Mouse (Mus musculus) embryo, embryonic 9.5 days (tissue): ENCODE measurements around the gene Zfp429.
"Not testable (repeated sequence)": the region's sequence is repeated elsewhere in the genome, so short reads cannot be mapped to it uniquely, and the experiment has no call there.

Source experiments
- DNase-seq: peaks from one replicate; pipeline ENCODE4 v3.0.0-alpha.2; 2017; ENCODE audit errors: extremely low spot score

Gene Zfp429

GRCm38 (mm10) chr13:67399183-67399903 lies at the start of gene Zfp429:
Zfp429 (minus strand) TSS chr13:67399819.
- peak; percentile 74 for DNase-seq

GRCm38 (mm10) chr13:67437095-67437494 lies 37.5 kb upstream of the Zfp429 start:
- DNase-seq = not testable (repeated sequence)

GRCm38 (mm10) chr13:67428116-67428515 lies 28.5 kb upstream of the Zfp429 start:
- DNase-seq = no peak

GRCm38 (mm10) chr13:67425699-67426098 lies 26.1 kb upstream of the Zfp429 start:
- DNase-seq = not testable (repeated sequence)

GRCm38 (mm10) chr13:67422532-67422931 lies 22.9 kb upstream of the Zfp429 start:
- not testable (repeated sequence) for DNase-seq

GRCm38 (mm10) chr13:67421207-67421857 lies 21.7 kb upstream of the Zfp429 start, which contains the start of gene Zfp459:
Zfp459 (minus strand) TSS chr13:67421418.
- DNase-seq = peak; percentile 78

GRCm38 (mm10) chr13:67420558-67421206 lies 21.1 kb upstream of the Zfp429 start:
- no peak for DNase-seq

- no peak for DNase-seq
These were observed 17.2 kb upstream of the Zfp429 start for GRCm38 (mm10) chr13:67416811-67417210.

GRCm38 (mm10) chr13:67415759-67416158 lies 16.1 kb upstream of the Zfp429 start:
- no peak for DNase-seq

- DNase-seq = not testable (repeated sequence)
These were observed 14.0 kb upstream of the Zfp429 start for GRCm38 (mm10) chr13:67413634-67414033.

GRCm38 (mm10) chr13:67376255-67376654 lies 23.4 kb downstream of the Zfp429 start:
- not testable (repeated sequence) for DNase-seq

GRCm38 (mm10) chr13:67375050-67375911 lies 24.3 kb downstream of the Zfp429 start, which contains the start of the genes Gm28041 and Zfp456:
Gm28041 (minus strand) TSS chr13:67375733.
Zfp456 (minus strand) TSS chr13:67375810.
- peak; percentile 72 for DNase-seq

- peak; percentile 87 for DNase-seq
These were observed 39.4 kb downstream of the Zfp429 start, which contains the start of the genes Gm28044 and Zfp953 for GRCm38 (mm10) chr13:67360131-67360744. Gm28044 (minus strand) TSS chr13:67360536. Zfp953 (minus strand) TSS chr13:67360605.

GRCm38 (mm10) chr13:67351854-67352253 lies 47.8 kb downstream of the Zfp429 start:
- DNase-seq = no peak

GRCm38 (mm10) chr13:67343422-67343821 lies 56.2 kb downstream of the Zfp429 start:
- no peak for DNase-seq
